Mouse (Mus musculus) heart, adult 2 months (tissue): ENCODE data around the gene Tbc1d1.

ENCODE experiments used
- CTCF ChIP-seq: fragments of 200-600 bp; IDR thresholded peaks from 2 replicates; pipeline ENCODE4 v1.8.1; 2022; ENCODE audit warnings: antibody characterized with exemption, mild to moderate bottlenecking, moderate library complexity
- EP300 ChIP-seq: fragments of 200-500 bp; IDR thresholded peaks from 2 replicates; pipeline ENCODE4 v1.6.1; 2011; ENCODE audit warnings: low read depth, low read length, control low read depth; ENCODE audit not compliant: insufficient read depth
- POLR2A ChIP-seq: fragments of 200-500 bp; IDR thresholded peaks from 2 replicates; pipeline ENCODE4 v1.6.1; 2011; ENCODE audit warnings: mild to moderate bottlenecking, low read depth, low read length, control low read depth; ENCODE audit not compliant: insufficient read depth

- TF ChIP-seq POLR2A, result no peak
- TF ChIP-seq CTCF, result no peak
- no peak for TF ChIP-seq EP300
These were observed 222.6 kb downstream of the Tbc1d1 start for GRCm38 (mm10) chr5:64378591-64379275.
